Mouse (Mus musculus) bone marrow macrophage, adult 2 months (primary cell): ENCODE results near the gene Cstad.

Experiments
- CTCF ChIP-seq: IDR thresholded peaks from 2 replicates; pipeline ENCODE4 v1.5.1; 2012; ENCODE audit warnings: low read depth, mild to moderate bottlenecking, low read length, moderate library complexity
- POLR2A ChIP-seq: IDR thresholded peaks from 2 replicates; pipeline ENCODE4 v1.6.1; 2012; ENCODE audit warnings: mild to moderate bottlenecking, low read depth, low read length, borderline replicate concordance

- TF ChIP-seq CTCF (no peak), POLR2A (no peak)
These were observed 45.2 kb downstream of the Cstad start for GRCm38 (mm10) chr2:30640021-30640481.
